Mouse (Mus musculus) embryonic facial prominence, embryonic 13.5 days (tissue): Measurements from ENCODE around the gene Efnb3. TPM values are rescaled to one million over a fixed set of nuclear protein-coding genes. Genes with fewer than 3 reads are reported as not detected.

Experiments
- ATAC-seq: fragments of 200-750 bp; cut with Nextera tagmentation; 2 replicates; pipeline ENCODE4 v1.8.0; 2017; ENCODE audit warnings: low read depth; ENCODE audit not compliant: insufficient number of reproducible peaks, insufficient read depth, low FRiP score, low TSS enrichment
- H3K27ac ChIP-seq: fragments of 300-500 bp; sonication (generic); 2 replicates; pipeline ENCODE4 v1.5.1; 2015; ENCODE audit warnings: moderate library complexity, mild to moderate bottlenecking, inconsistent platforms
- H3K27me3 ChIP-seq: fragments of 300-500 bp; sonication (generic); 2 replicates; pipeline ENCODE4 v1.6.1; 2015; ENCODE audit warnings: mild to moderate bottlenecking, inconsistent platforms
- H3K36me3 ChIP-seq: fragments of 300-500 bp; sonication (generic); 2 replicates; pipeline ENCODE4 v1.6.1; 2015; ENCODE audit warnings: mild to moderate bottlenecking, inconsistent platforms
- H3K4me1 ChIP-seq: fragments of 300-500 bp; sonication (generic); 2 replicates; pipeline ENCODE4 v1.6.1; 2015; ENCODE audit warnings: inconsistent platforms
- H3K4me2 ChIP-seq: fragments of 300-500 bp; sonication (generic); 2 replicates; pipeline ENCODE4 v1.6.1; 2015; ENCODE audit warnings: moderate library complexity, mild to moderate bottlenecking, inconsistent platforms
- H3K4me3 ChIP-seq: fragments of 300-500 bp; sonication (generic); 2 replicates; pipeline ENCODE4 v1.5.1; 2015; ENCODE audit warnings: mild to moderate bottlenecking, inconsistent platforms
- H3K9ac ChIP-seq: fragments of 300-500 bp; sonication (generic); 2 replicates; pipeline ENCODE4 v1.6.1; 2015; ENCODE audit warnings: mild to moderate bottlenecking, inconsistent platforms
- H3K9me3 ChIP-seq: fragments of 300-500 bp; sonication (generic); 2 replicates; pipeline ENCODE4 v1.6.1; 2016; ENCODE audit warnings: inconsistent platforms
- WGBS: fragments of 180-500 bp; shearing (Covaris S2); methylation state at CpG from one replicate; pipeline ENCODE4 v1.1.7; 2015; ENCODE audit warnings: mixed read lengths; 5-methylcytosine and 5-hydroxymethylcytosine counted together
- polyA plus RNA-seq: library from polyadenylated mRNA; unstranded; fragments of >200 nt; fragmentation: Nextera tagmentation; extraction: Ambion mirVana; gene quantifications from 2 replicates; pipeline ENCODE4 v1.2.1, GENCODE M21; 2015

The Efnb3 gene
- polyA plus RNA-seq, 1 experiment from 2014 or later = 46.3 TPM

- Histone ChIP-seq H3K9ac (peak overlapping the region; percentile 69), H3K4me1 (peaks cover 14% of the 10 kb centered on the region), H3K4me2 (peak overlapping the region; percentile 61), H3K27ac (peak overlapping the region; percentile 90), H3K27me3 (no peaks in the 10 kb centered on the region), H3K4me3 (peak overlapping the region; percentile 36), H3K36me3 (no peaks in the 10 kb centered on the region), H3K9me3 (no peaks in the 10 kb centered on the region)
- 4% methylated on average over 30 of the region's 30 CpGs for WGBS
- ATAC-seq = peak; percentile 32; the same call in 1 of the 2 replicates
Measured at GRCm38 (mm10) chr11:69527098-69528030, 32.6 kb downstream of the Efnb3 start.

- Histone ChIP-seq H3K9ac (peak overlapping the region; percentile 69), H3K4me2 (peak overlapping the region; percentile 61), H3K27me3 (no peaks in the 10 kb centered on the region), H3K36me3 (no peaks in the 10 kb centered on the region), H3K4me3 (peak overlapping the region; percentile 36), H3K9me3 (no peaks in the 10 kb centered on the region), H3K4me1 (peaks cover 14% of the 10 kb centered on the region), H3K27ac (peak overlapping the region; percentile 90)
- WGBS = 13% methylated on average over 4 of the region's 4 CpGs
- ATAC-seq = no peak
Measured at GRCm38 (mm10) chr11:69526631-69527030, 33.4 kb downstream of the Efnb3 start.

- H3K27ac ChIP-seq = no peak overlapping the region
- no peaks in the 10 kb centered on the region for H3K27me3 ChIP-seq
- H3K9me3 ChIP-seq = no peaks in the 10 kb centered on the region
- no peak overlapping the region for H3K4me3 ChIP-seq
- H3K36me3 ChIP-seq = no peaks in the 10 kb centered on the region
- no peak for ATAC-seq
- peaks cover 14% of the 10 kb centered on the region for H3K4me1 ChIP-seq
- H3K4me2 ChIP-seq = no peak overlapping the region
- 84% methylated on average over 9 of the region's 9 CpGs for WGBS
- H3K9ac ChIP-seq = no peak overlapping the region
Measured at GRCm38 (mm10) chr11:69525661-69526060, 34.3 kb downstream of the Efnb3 start.

- no peaks in the 10 kb centered on the region for H3K27me3 ChIP-seq
- 84% methylated on average over 4 of the region's 4 CpGs for WGBS
- H3K9ac ChIP-seq = no peak overlapping the region
- no peaks in the 10 kb centered on the region for H3K36me3 ChIP-seq
- no peak overlapping the region for H3K27ac ChIP-seq
- no peak for ATAC-seq
- no peak overlapping the region for H3K4me3 ChIP-seq
- no peak overlapping the region for H3K4me2 ChIP-seq
- H3K9me3 ChIP-seq = no peaks in the 10 kb centered on the region
- peaks cover 19% of the 10 kb centered on the region for H3K4me1 ChIP-seq
Measured at GRCm38 (mm10) chr11:69523651-69524050, 36.4 kb downstream of the Efnb3 start.

- 75% methylated on average over 9 of the region's 9 CpGs for WGBS
- ATAC-seq = no peak
Measured at GRCm38 (mm10) chr11:69521526-69522149, 38.4 kb downstream of the Efnb3 start.

GRCm38 (mm10) chr11:69519976-69520375 lies 40.0 kb downstream of the Efnb3 start:
- Histone ChIP-seq H3K4me3 (no peak overlapping the region), H3K9ac (no peak overlapping the region), H3K27me3 (no peaks in the 10 kb centered on the region; the same call in 1 of the 2 replicates), H3K4me1 (peaks cover 25% of the 10 kb centered on the region), H3K4me2 (no peak overlapping the region), H3K9me3 (no peaks in the 10 kb centered on the region), H3K27ac (no peak overlapping the region), H3K36me3 (no peaks in the 10 kb centered on the region)
- 70% methylated on average over 4 of the region's 4 CpGs for WGBS
- ATAC-seq = no peak

More at GRCm38 (mm10) chr11:69521526-69522149, 38.4 kb downstream of the Efnb3 start:
- Histone ChIP-seq H3K4me3 (no peak overlapping the region), H3K4me2 (no peak overlapping the region), H3K27ac (no peak overlapping the region), H3K27me3 (no peaks in the 10 kb centered on the region), H3K4me1 (peaks cover 17% of the 10 kb centered on the region), H3K36me3 (no peaks in the 10 kb centered on the region), H3K9me3 (no peaks in the 10 kb centered on the region), H3K9ac (no peak overlapping the region)

- peaks cover 25% of the 10 kb centered on the region for H3K4me1 ChIP-seq
- peak overlapping the region; percentile 79 for H3K27ac ChIP-seq
- no peaks in the 10 kb centered on the region for H3K9me3 ChIP-seq
- peak overlapping the region; percentile 49; the same call in 1 of the 2 replicates for H3K9ac ChIP-seq
- H3K4me2 ChIP-seq = peak overlapping the region; percentile 33
- no peaks in the 10 kb centered on the region for H3K36me3 ChIP-seq
- 46% methylated on average over 3 of the region's 3 CpGs for WGBS
- ATAC-seq = no peak
- H3K27me3 ChIP-seq = no peaks in the 10 kb centered on the region; the same call in 1 of the 2 replicates
- H3K4me3 ChIP-seq = no peak overlapping the region
Measured at GRCm38 (mm10) chr11:69516661-69517060, 43.3 kb downstream of the Efnb3 start.

GRCm38 (mm10) chr11:69516151-69516640 lies 43.8 kb downstream of the Efnb3 start:
- Histone ChIP-seq H3K9ac (peak overlapping the region; percentile 49; the same call in 1 of the 2 replicates), H3K4me1 (peaks cover 25% of the 10 kb centered on the region), H3K27ac (peak overlapping the region; percentile 79), H3K9me3 (no peaks in the 10 kb centered on the region), H3K4me2 (peak overlapping the region; percentile 33), H3K36me3 (no peaks in the 10 kb centered on the region), H3K4me3 (no peak overlapping the region), H3K27me3 (no peaks in the 10 kb centered on the region; the same call in 1 of the 2 replicates)
- 51% methylated on average over 15 of the region's 15 CpGs for WGBS
- ATAC-seq = no peak

- no peaks in the 10 kb centered on the region for H3K9me3 ChIP-seq
- no peaks in the 10 kb centered on the region for H3K36me3 ChIP-seq
- H3K4me2 ChIP-seq = no peak overlapping the region
- H3K27ac ChIP-seq = no peak overlapping the region
- no peaks in the 10 kb centered on the region; the same call in 1 of the 2 replicates for H3K27me3 ChIP-seq
- H3K4me3 ChIP-seq = no peak overlapping the region
- peaks cover 19% of the 10 kb centered on the region for H3K4me1 ChIP-seq
- ATAC-seq = no peak
- WGBS = 10% methylated on average over 6 of the region's 6 CpGs
- no peak overlapping the region for H3K9ac ChIP-seq
Measured at GRCm38 (mm10) chr11:69513840-69514239, 46.2 kb downstream of the Efnb3 start.

GRCm38 (mm10) chr11:69510796-69511496 lies 49.1 kb downstream of the Efnb3 start:
- ATAC-seq = no peak
- Histone ChIP-seq H3K4me2 (no peak overlapping the region), H3K9ac (no peak overlapping the region)

More at GRCm38 (mm10) chr11:69510796-69511496, 49.1 kb downstream of the Efnb3 start:
- 16% methylated on average over 7 of the region's 7 CpGs for WGBS
- H3K27ac ChIP-seq = no peak overlapping the region
- no peaks in the 10 kb centered on the region for H3K36me3 ChIP-seq
- no peaks in the 10 kb centered on the region; the same call in 1 of the 2 replicates for H3K27me3 ChIP-seq
- H3K9me3 ChIP-seq = no peaks in the 10 kb centered on the region
- peaks cover 2% of the 10 kb centered on the region for H3K4me1 ChIP-seq
- no peak overlapping the region for H3K4me3 ChIP-seq
